Mouse (Mus musculus) B cell, adult (primary cell): ENCODE measurements around the gene Tyrp1. TPM values are rescaled to one million over a fixed set of nuclear protein-coding genes. Genes with fewer than 3 reads are reported as not detected.

Experiments
- total RNA-seq: library from RNA; stranded (reverse); gene quantifications from 4 replicates; pipeline ENCODE4 v1.2.4, GENCODE M21; 2023; ENCODE audit not compliant: inconsistent age

Gene Tyrp1
- total RNA-seq: not detected in 4 replicates

DNA sequence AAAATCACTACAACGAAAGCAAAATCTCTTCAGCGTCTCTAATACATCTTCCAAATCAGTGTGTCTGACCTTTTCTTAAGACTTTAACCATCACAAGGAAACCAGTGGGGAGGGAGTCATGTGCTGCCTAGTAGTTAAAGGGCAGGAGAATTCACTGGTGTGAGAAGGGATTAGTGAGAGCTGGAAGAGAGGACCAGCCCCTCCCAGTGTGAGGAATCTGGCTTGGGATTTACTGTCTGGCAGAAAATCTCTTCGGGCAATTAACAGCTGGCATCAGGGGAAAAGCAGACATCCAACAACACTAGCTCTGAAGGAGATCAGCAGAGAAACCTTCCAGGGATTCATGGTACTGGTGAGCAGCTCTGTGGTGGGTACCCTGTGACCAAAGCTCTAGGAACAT, at the start of gene Tyrp1:
Gene Tyrp1 (plus strand): TSS at position 74 of the 400 bp plus-strand sequence.

Other genes with a start within 250 kb of the Tyrp1 start
- not detected in 4 replicates for gene Lurap1l, start 76.5 kb downstream of the Tyrp1 start, total RNA-seq